Mouse (Mus musculus): ENCODE results near the gene Fut2. TPM values are rescaled to one million over a fixed set of nuclear protein-coding genes. Genes with fewer than 3 reads are reported as not detected.
"Not testable (repeated sequence)": the region's sequence is repeated elsewhere in the genome, so short reads cannot be mapped to it uniquely, and the experiment has no call there.

Gene Fut2
- total RNA-seq, 2 experiments from 2014 or later = not detected

DNA sequence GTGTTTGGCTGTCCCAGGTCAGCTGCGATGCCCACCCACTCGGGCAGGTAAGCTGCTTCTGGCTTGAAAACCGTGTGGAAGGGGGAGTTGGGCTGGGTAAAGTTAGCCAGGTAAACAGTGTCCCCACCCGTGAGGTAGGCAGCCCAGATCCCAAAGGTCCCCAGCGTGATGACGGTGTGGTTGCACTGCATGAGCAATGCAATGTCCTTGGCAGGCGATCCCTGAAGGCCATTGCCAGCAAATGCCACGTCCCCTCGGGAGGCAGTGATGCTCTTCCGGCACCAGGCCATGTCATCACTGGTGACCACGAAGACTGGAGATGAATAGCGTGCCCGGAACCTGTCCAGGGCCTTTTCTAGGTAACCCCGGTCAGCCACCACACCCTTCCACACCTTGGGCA is 12.3 kb upstream of the Fut2 start:
- no peak for DNase-seq (ENCODE audit: low spot score in 2 of 2)

DNA sequence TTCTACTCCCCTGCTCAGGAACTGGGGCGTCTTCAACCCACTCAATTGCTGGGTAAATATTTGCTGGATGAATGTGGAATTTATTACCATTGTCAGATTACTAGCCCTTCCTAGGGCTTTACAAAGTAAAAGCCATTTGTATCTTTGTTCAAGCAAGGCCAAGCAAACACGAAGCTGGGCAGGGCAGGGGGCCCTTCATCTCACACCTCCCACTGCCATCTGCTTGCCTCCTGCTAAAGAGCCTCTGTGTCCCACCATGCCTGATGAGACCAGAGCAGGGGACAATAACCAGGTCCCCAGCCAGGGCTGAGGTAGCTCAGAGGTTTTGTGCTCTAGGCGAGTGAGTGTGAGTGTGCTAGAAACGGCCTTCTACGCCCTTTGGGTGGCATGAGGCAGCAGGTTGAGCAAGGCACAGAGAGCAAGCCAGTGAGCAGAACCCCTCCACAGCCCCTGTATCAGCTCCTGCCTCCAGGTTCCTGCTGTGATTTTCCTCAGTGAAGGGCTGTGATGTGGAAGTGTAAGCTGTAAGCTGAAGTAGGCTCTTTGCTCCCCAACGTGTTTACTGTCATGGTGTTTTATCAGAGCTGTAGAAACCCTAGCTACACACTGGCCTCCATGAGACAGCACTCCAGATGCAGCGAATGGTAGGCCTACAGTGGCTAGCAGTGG is 11.6 kb upstream of the Fut2 start:
- no peak for DNase-seq (ENCODE audit: low spot score in 2 of 2)

DNA sequence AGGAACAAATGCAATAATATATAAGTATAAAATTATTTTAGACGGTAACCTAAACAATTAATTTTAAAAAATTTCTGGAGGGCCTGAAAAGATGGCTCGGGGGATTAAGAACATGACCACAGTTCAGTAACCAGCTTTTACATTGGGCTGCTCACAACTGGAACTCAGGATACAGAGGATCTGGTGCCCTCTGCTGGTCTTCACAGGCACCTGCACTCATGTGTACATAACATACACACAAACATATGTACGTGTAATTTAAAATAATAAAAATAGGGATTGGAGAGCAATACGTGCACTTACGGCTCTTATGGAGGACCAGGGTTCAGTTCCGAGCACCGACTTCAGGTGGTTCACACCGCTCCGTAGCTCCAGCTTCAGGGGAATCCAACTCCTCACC is 2.7 kb upstream of the Fut2 start:
- DNase-seq (ENCODE audit: low spot score in 2 of 2) = no peak

DNA sequence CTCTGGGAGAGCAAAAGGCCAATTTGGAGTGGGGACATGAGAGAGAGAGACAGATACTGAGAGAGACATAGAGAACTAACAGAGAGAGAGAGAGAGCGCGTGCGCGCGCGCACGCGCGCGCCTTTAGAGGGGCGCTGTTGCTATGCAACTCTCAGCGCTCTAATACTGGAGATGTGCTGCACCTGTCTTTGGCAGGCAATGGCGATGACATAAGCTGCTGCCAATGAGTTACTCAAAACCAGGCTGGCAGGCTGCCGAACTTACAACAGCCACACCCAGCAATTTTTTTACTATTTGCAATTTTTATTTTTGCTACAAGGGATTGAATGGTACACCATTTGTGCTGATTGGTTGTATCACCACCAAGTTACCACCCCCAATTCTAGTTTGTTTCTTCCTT is 1.6 kb upstream of the Fut2 start:
- DNase-seq (ENCODE audit: low spot score in 2 of 2) = no peak

DNA sequence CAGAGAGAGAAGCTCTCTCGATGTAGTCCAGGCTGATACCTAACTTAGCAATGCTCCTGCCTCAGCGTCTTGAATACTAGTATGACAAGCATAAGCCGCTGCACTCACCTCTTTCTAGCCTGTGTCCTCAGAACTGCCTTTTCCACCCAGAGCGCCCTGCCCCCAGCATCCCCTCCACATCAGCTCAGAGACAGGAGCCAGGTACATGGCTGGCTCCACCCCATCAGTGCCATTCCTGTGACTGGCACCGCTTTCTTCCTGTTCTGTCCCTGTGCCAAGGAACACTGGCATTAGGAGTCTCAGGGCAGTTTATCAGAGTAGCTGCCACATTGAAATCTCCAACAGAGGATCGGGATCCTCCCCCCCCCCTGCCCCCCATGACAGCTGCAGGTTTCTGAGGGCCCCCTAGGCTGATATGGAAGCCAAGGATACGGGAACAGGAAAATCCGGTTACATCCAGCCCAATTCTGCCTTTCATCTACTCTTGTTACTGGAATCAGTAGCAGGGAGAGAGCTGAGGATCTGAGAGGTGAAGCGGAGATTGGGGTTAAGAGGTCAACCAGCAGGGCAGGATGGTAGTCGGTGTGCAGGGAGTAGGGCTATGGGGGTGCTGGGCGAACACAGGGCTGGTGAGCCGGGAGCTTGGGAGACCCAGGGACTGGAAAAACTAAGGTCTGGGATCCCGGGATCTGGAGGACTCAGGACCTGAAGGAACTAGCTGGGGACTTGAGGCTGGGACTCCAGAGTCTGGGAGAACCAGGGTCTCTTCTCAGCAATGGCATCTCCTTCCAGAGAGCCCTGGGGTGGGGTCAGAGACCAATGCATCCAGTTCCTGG is 673 bp downstream of the Fut2 start:
- no peak for DNase-seq (ENCODE audit: low spot score in 2 of 2)

DNA sequence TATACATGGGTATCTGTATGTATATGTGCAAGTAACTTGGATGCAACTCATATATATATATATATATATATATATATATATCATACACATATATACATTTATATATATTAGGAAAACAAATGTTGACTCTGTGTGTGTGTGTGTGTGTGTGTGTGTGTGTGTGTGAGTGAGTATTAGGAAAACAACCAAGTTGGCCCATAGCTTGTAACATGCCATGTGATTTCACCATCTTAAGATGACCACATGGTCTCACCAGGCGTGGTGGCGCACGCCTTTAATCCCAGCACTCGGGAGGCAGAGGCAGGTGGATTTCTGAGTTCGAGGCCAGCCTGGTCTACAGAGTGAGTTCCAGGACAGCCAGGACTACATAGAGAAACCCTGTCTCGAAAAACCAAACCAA is 4.5 kb downstream of the Fut2 start:
- DNase-seq (ENCODE audit: low spot score in 2 of 2) = not testable (repeated sequence)

DNA sequence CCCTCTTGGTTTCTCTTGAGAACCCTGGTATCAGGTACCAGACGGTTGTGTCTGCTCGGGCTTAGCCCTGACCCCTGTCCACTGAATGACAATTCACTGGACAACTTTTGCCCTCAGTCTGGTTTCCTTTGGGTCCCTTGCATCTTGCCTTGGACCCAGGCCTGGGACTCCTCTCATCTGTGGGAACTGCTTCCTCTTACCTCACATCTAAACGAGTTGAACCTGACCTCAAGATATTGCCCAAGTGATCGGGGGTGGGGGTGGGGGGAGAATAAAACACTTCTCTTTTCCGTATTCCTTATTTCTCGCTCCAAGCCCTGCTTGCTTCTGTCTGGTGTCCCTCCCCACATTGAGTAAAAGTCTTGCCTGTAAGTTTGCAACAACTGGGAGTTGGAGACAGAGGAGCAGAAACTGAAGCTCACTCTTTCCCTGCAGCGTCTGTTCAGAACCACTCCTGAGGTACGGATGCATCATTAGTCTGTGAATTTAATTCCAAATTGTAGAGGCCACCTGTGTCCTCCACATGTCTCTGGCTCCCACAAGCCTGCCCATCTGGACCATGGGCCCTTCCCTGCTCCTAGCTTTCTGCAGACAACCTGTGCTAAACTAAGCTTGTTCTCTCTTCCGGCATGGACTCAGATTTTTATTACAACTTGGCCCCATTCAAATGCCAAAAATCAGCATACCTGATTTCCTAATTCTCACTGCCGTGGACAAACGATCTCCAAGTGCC is 5.3 kb downstream of the Fut2 start:
- no peak for DNase-seq (ENCODE audit: low spot score in 2 of 2)

DNA sequence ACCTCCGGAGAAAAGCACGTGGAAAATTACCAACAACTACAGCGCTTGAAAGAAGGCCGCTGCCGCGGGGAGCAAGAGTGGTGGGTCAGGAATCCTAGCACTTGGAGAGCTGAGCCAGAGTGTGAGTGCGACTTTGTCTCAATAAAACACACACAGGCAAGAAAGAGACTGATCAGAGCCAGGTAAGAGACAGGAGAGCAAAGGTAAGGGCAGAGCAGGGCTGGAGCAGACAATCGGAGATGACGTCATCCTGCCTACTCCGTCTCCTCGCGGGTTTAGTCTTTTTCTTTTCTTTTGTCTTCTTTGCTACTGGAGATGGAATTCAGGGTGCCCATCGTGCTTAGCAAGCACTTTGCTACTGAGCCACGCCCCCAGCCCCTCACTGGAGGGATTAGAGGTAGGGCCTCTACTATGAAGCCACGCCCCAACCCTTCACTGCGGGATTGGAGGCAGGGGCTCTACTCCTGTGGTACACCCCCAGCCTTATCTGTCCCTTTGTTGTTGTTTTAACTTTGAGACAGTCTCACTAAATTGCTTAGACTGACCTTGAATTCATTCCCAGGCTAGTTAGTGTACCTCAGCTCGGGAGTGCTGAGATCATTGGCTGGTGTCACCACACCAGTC is 11.7 kb downstream of the Fut2 start:
- no peak for DNase-seq (ENCODE audit: low spot score in 2 of 2)

DNA sequence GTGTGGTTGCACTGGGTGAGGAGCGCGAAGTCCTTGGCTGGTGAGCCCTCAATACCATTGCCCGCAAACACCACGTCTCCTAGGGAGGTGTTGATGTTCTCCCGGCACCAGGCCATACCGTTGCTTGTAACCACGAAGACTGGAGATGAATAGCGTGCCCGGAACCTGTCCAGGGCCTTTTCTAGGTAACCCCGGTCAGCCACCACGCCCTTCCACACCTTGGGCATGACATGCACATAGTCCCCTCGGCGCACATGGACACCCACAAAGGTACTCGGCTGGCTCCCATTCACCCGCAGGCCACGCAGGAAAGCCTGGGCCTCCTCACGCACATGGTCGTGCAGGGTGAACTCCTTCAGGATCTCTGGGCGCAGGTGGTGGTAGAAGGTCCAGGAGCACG is 15.7 kb downstream of the Fut2 start:
- DNase-seq (ENCODE audit: low spot score in 2 of 2) = not testable (repeated sequence)

DNA sequence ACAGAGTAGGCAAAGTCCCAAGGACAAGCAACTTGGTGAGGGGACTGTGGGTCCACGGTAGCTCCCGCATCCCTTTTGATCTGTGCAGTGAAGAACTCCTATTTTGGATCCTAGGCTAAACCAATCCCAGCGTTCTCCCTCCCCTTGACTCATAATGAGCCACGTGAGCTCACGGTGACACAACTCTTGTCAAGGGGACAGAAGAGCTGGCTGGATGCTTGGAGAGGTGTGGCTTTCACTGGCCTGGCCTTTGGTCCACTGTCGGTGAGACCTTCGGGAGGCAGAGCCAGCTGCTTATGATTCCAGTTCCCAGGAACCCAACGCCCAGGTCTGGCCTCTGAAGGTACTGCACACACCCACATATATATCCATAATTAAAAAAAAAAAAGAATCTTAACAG is 16.8 kb downstream of the Fut2 start:
- DNase-seq (ENCODE audit: low spot score in 2 of 2) = no peak

DNA sequence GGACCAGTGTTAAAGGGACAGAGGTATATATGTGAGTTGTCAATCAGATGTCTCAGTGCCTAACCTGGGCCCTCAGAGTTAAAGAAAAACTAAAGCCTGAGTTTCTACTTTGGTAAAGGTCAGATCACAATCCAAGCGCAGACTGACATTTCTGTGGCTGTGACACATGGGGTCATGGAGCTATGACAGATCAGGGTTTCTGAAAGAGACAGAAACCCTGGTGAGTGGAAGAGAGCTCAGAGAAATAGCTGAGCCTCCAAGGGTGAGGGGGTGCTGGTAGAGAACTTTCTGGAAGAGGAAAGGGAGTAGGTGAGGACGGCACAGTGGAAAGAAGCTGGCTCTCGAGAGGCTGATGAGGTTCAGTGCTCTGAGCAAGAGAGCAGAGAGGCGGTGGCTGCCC is 19.5 kb downstream of the Fut2 start:
- no peak for DNase-seq (ENCODE audit: low spot score in 2 of 2)

DNA sequence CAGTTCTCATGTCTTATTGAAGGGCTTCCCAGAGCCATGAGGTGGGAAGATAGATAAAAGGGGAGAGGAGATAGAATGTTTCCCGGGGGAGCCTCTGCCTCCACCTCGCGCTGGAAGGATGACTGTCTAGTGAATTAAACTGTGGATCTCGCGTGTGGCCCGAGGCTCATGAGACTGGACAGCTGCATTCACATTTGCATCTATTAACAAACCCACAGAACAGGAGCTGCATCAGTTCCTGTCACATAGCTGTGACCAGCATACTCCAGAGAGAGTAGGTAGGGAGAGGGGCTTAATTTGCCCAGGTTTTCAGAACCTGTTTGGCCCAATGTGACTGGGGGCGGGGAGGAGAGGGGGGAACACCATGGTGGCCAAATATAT is 20.6 kb downstream of the Fut2 start:
- no peak for DNase-seq (ENCODE audit: low spot score in 2 of 2)

DNA sequence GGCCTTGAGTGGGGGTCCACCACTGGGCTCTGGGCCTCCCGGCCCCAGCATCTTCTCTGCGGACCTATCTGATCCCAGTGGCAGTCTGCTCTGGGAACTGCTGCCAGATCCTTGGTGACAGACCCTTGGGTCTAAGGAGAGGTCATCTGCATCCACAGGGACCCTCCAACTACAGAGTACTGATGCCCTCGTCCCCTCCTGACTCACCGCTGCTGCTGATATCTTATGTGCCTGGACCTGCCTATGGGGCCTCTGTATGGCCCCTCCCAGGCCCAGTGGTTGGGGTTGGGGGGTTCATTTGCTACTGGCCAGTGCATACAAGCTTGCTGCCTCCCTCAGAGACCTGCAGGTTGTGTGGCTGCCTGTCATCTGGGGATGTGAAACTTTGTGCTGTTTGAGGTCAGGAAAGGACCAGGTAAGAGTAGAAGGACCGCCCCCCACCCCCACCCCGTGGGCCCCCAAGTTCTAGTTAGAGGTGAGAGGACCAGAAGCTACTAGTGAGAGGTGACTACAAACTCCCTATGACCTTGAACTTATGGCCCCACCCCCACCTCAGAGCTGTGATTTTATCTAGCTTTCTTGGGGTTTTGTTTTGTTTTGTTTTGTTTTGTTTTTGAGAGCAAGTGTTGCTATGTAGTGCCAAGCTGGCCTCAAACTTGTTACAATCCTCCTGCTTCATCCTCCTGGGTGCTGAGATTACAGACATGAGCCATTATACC is 21.2 kb downstream of the Fut2 start:
- no peak for DNase-seq (ENCODE audit: low spot score in 2 of 2)

DNA sequence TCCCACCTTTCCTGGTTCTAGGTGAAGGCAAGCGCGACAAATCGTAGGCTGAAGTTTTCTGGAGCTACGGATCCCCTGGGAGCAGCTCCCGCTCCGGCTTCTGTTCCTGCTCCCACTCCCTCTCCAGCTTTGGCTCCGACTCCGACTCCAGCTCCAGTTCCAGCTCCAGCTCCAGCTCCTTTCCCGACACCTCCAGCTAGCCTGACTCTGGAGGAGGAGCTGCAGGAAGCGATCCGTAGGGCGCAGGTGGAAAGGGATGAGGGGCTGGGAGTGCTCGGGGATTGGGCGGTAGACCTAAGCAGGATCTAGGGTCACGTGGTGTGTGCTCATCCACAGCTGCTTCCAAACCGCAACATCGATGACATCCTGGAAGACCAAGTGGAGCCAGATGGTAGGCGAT is 22.0 kb downstream of the Fut2 start:
- no peak for DNase-seq (ENCODE audit: low spot score in 2 of 2)

DNA sequence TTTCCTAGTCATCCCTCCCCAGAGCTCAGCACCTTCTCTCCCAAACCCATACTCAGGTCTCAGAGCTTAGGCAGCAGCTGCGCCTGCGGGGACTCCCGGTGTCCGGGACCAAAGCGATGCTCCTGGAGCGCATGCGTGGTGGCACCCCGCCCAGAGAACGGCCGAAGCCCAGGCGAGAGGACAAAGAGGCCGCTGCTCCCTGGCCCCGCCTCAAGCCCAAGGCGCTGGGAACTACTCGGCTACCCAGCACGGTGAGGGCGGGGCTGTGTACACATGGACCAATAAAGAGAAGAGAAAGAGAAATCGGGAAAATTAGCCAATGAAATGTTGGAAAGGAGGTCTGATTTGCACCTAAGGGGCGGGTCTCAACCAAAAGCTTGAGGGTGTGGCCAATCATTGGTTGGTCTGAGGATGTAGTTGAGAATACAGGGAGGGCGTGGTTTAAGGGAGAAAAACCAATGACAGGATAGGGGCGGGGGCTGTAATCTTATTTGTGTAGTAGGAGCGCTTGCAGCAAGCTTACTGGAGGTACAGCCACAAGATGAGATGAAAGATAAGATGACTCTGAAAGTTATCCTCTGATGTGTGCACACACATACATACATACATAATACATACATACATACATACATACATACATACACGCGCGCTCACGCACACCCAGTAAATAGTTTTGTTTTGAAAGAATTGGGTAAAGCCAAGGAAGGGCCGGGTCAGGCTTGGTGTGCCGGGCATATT is 22.6 kb downstream of the Fut2 start:
- peak; percentile 96 to 98 for DNase-seq (ENCODE audit: low spot score in 2 of 2)

DNA sequence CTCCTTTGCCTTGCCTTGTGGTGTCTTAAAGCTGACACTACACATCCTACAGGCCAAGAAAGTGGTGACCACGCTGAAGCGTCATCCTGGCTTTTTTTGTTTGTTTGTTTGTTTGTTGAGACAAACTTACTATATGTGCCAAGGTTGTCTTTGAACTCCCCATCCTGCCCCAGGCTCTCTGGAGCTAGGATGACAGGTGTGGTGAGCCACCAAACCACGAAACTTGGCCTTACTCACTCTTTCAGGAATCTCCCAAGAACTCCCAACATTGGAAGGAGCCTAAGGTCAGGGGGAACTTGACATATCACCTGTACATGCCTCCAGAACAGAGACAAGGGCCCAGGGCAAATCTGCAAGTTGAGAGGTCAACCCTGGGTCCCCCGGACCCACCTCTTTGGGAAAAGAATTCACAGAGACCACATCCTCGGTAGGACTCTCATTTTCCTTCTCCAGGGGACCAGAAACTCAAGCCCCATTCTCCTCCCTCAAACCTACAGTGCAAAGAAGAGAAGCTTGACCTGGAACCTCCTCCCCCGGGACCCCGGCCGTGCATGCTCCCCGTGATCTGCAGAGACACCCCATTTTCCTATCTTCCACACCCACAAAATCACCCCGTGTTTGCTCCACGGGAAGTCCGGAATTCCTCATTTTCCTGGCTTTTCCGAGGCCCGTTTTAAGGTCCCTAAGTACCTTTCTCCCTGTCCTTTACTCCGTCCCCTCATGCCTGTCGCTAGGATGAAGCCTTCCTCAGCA is 23.5 kb downstream of the Fut2 start:
- no peak for DNase-seq (ENCODE audit: low spot score in 2 of 2)

DNA sequence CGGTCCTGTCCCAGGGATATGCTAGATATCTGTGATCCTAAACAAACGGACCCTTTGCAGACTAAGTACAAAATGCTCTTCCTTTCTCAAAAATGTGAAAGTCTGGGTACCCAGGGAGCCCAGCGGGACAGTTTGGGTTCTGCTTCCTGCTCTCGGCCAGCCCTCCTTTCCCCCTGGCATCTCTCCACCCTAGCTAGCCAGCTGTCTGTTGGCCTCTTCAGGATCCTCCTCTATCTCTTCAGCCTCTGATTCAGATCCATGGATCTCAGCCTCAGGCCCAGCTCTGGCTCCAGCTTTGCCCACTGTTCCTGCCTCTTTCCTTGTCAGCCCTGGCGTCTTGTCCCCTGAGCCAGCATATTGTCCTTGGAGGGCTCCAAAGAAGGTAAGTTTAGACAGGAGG is 24.1 kb downstream of the Fut2 start:
- DNase-seq (ENCODE audit: low spot score in 2 of 2) = peak in 1 of 2 experiments; percentile 55

DNA sequence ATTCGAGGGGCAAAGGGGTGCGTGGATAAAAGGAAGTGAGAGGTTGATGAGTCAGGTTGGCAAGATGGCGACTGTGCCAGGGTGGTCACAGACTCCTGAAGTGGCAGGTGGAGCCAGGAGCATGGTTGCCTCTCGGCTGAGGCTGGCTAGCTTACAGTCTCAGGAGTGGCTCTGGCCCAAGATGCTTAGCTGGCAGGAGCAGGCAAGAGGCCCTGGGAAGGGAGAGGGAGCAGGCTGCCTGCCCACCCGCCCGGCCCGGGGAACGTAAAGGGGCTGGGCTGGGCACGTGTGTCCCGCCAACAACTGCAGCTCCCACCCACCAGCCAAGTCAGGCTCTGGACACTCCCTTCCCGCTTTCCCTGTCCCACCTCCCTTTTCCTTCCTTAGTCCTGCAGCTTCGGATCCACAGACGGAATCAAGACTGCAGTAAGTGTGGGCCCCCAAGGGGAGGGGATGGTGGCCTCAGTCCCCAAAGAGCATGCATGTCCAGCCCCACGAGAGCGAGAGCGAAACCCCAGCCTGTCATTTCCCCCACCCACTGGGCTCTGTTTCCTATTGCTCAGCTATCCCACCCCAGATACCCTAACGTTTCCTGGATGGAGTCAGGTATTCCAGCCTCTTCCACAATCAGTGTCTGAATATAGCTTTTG is 24.7 kb downstream of the Fut2 start:
- peak in 1 of 2 experiments; percentile 73 for DNase-seq (ENCODE audit: low spot score in 2 of 2)

Data from gastrocnemius, postnatal 4 days (tissue).